Mouse (Mus musculus): ENCODE data around the gene Spag9.

DNA sequence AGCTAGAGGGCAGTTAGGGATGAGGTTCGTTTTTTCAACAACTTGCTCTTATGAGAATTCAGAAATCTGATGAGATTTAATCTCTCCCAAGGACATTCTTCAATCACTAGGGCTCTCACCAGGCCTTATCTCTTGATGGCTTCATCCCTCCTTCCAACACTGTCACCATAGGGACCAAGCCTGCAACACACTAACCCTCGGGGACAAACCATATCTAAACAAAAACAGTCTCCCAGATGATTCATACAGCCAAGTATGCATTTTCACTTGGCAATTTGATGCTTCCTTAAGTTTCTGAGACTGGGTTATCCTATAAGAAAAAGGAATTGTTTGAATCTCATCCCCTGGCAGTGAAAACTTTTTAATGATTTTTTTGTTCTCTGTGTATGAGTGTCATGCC is 37.1 kb downstream of the Spag9 start:
- TF ChIP-seq POLR2A (IDR thresholded peaks at IDR 0.05; ENCODE audit: borderline replicate concordance, low read depth, low read length) (no peak), CTCF (IDR thresholded peaks at IDR 0.05; ENCODE audit: low read depth, low read length) (no peak)

Measured in bone marrow macrophage, adult 2 months (primary cell).